Mouse (Mus musculus): ENCODE measurements around the gene Gramd4.
A peak's percentile ranks its signal among the peaks of the same experiment; 100 is the strongest.

DNA sequence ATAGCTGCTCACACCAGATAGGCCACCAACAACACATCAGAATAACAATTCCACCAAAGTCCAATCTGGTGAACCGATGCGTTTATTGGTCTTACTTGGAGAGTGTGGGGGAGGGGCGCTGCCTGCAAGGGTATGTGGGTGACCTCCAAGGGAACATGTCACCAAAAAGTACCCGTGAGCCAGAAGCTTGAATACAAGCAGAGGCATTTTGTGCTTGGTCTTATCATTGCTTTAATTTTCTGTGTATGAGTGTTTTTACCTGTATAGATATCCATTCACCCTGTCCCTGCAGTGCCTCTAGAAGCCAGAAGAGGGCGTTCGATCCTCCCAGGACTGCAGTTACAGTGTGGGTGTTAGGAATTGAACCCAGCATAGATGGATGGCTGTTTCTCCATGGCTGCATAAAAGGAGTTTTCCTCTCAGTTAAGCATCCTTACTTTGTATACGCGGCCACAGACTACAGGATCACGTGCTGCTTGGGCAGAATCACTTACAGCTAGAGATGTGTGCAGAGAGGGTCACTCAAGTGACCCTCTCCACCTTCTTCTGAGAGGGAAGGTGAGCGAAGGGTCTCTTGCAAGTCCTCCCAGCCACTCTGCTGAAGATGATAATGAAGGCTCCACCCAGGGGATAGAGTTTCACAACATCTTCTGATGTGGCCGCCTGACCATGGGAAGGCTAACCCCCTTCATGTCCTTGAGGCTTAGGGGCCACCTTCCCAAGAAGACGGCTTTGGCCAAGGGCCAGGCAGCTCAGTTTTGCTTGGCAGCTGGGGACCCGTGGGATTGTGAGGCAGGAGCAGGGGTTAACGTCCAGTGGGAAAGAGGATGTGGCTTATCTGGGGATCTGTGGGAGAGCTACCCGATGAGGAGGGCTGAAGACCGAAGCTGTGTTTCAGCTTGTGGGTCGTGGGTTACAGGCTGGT lies 28.1 kb downstream of the Gramd4 start:
- TF ChIP-seq CTCF (conservative IDR thresholded peaks at IDR 0.05 in 1 of 2, IDR thresholded peaks at IDR 0.05 in 1 of 2; ENCODE audit: low read depth in 2 of 2, low read length in 2 of 2) (peak; percentile 65 to 73), RCOR1 (conservative IDR thresholded peaks at IDR 0.05; ENCODE audit: low read depth, low read length) (no peak), POLR2A (IDR thresholded peaks at IDR 0.05; ENCODE audit: low read depth, low read length) (no peak), USF1 (IDR thresholded peaks at IDR 0.05; ENCODE audit: low read depth, low read length) (no peak), CHD1 (IDR thresholded peaks at IDR 0.05; ENCODE audit: low read depth, low read length) (no peak), SIN3A (IDR thresholded peaks at IDR 0.05; ENCODE audit: low read length) (no peak), RAD21 (IDR thresholded peaks at IDR 0.05; ENCODE audit: low read depth, low read length) (peak; percentile 34), ELF1 (IDR thresholded peaks at IDR 0.05; ENCODE audit: low read depth, low read length) (no peak), CHD2 (IDR thresholded peaks at IDR 0.05; ENCODE audit: low read length) (no peak), UBTF (IDR thresholded peaks at IDR 0.05; ENCODE audit: low read depth, low read length) (no peak)
